Mouse (Mus musculus): ENCODE measurements around the gene Gm28827. TPM values are rescaled to one million over a fixed set of nuclear protein-coding genes. Genes with fewer than 3 reads are reported as not detected.
"Not testable (repeated sequence)": the region's sequence is repeated elsewhere in the genome, so short reads cannot be mapped to it uniquely, and the experiment has no call there.

Gm28827 gene
- polyA plus RNA-seq (2015; fragmentation: Nextera tagmentation; extraction: Ambion mirVana) = not detected in 2 replicates

GRCm38 (mm10) chrY:83030647-83031046 is at the start of gene Gm28827:
Gene Gm28827 (plus strand): TSS chrY:83030947.
- H3K9ac ChIP-seq (ENCODE audit: low read length); H3K36me3 ChIP-seq (ENCODE audit: control insufficient read depth, insufficient read depth); H3K4me1 ChIP-seq (ENCODE audit: control insufficient read depth, insufficient read depth, low read length); H3K27me3 ChIP-seq (ENCODE audit: control insufficient read depth, insufficient read depth, low read length); H3K9me3 ChIP-seq (replicated peaks; ENCODE audit: control insufficient read depth, low read length); H3K4me3 ChIP-seq (ENCODE audit: low read length); H3K27ac ChIP-seq (ENCODE audit: low read length); ATAC-seq (replicated peaks; ENCODE audit: extremely low read depth, insufficient read depth, low FRiP score); H3K4me2 ChIP-seq (ENCODE audit: low read depth, low read length): not testable (repeated sequence)
- WGBS = no CpG with 5 or more reads among the region's 6 CpGs

Data from heart, embryonic 16.5 days (tissue).